Mouse (Mus musculus): ENCODE data around the gene Safb. TPM values are rescaled to one million over a fixed set of nuclear protein-coding genes. Genes with fewer than 3 reads are reported as not detected.

Safb gene
- polyA plus RNA-seq, 1 experiment from 2014 or later, result 119 TPM

DNA sequence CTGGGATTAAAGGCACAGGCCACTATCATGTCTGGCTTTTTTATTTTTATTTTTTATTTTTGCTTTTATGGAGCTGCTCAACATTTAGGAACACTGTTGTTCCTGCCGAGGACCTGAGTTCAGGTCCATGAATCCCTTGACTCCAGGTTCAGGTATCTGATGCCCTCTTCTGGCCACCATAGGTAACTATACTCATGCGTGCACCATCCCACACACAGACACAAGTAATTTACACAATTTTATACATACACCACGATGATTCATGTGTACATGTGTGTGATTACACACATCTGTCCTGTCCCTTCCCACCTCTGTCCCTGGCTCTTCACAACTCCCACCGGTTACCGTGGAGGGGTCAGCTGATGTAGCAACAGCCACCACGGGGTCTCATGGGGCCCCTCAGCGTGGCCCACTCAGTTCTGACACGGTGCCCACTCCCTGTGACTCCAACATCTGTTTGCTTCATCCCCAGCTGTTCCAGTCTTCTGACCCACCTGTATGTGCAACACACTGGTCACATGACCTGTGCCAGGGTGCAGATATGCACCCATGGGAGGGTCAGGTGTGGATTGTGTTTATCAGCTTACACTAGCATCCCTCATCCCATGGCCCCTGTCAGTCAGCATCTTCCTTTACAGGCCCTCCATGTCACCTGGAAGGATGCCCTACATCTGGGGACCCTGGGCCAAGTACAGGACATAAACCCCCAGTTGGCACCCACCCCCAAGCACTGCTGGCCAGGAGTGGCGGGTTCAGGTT lies 36.6 kb upstream of the Safb start:
- H3K4me3 ChIP-seq, result no peak overlapping the region
- WGBS, result 73% methylated on average over 9 of the region's 9 CpGs
- no peaks in the 10 kb centered on the region for H3K36me3 ChIP-seq
- H3K27ac ChIP-seq, result no peak overlapping the region
- H3K9me3 ChIP-seq, result no peaks in the 10 kb centered on the region
- DNase-seq (ENCODE audit: low spot score), result peak; percentile 2
- H3K4me1 ChIP-seq (replicated peaks), result peaks cover 60% of the 10 kb centered on the region
- H3K27me3 ChIP-seq (ENCODE audit: insufficient read depth, poor library complexity, severe bottlenecking), result no peaks in the 10 kb centered on the region

DNA sequence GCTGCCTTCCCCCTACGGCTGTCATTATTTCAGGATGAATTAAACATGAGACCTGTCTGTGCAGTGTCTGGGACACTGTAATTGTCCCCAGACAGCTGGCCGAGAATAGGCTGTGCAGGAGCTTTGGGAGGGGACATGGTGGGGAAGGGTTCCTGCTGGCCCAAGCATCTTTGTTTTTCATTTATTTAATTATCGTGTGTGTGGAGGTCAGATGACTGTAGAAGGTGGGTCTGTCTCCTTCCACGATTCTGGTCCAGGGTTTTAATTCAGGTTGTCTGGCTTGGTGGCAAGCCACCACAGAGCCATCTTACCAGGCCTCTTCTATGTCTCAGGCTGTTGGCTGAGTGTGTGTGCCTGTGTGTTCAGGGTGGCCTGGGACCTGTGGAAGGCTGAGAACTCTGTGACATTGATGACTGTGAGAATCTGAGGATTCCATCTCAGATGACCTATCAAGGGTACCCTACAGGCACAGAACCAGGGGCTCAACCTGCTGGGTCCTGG lies 36.0 kb upstream of the Safb start:
- 59% methylated on average over 4 of the region's 4 CpGs for WGBS
- DNase-seq (ENCODE audit: low spot score), result peak; percentile 6
- H3K4me3 ChIP-seq, result no peak overlapping the region
- peaks cover 55% of the 10 kb centered on the region for H3K4me1 ChIP-seq (replicated peaks)
- peak overlapping the region; percentile 40; the same call in 1 of the 2 replicates for H3K27ac ChIP-seq
- no peaks in the 10 kb centered on the region for H3K36me3 ChIP-seq
- H3K9me3 ChIP-seq, result no peaks in the 10 kb centered on the region
- H3K27me3 ChIP-seq (ENCODE audit: insufficient read depth, poor library complexity, severe bottlenecking), result no peaks in the 10 kb centered on the region

DNA sequence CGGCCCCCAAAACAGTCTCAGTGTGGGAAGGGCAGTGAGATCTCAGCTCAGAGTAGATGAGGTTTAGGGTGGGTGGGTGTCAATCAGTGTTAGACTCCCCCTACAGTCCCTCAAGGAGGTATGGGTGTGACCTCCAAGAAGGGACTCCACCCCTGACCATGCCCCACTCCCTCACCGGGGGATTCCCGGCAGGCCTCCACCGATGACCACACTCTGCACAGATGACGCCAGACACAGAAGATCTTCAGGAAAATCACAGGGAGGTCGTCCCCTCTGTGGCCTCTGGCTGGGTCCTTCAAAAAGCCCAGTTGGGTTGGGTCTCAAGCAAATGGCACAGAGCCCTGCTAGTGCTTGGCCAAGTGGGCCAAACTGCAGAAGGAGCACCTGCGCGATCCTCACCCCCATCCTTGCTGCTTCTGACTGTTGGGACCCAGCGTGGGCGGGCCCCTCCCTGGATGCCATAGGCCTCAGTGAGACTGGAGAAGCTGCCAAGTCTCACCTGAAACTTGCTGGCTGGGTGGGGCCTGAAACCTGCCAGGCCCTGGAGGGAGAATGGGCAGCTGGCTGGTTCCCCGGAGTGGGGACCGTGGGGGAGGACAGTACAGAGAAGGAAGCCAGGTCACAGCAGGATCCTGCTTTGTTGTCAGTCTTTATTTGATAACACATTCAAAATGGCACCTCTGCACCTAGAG lies 33.7 kb upstream of the Safb start:
- no peak for DNase-seq (ENCODE audit: low spot score)
- Histone ChIP-seq H3K9me3 (no peaks in the 10 kb centered on the region), H3K27me3 (ENCODE audit: insufficient read depth, poor library complexity, severe bottlenecking) (no peaks in the 10 kb centered on the region), H3K4me1 (replicated peaks) (peaks cover 51% of the 10 kb centered on the region), H3K4me3 (no peak overlapping the region), H3K36me3 (no peaks in the 10 kb centered on the region), H3K27ac (peak overlapping the region; percentile 74; the same call in 1 of the 2 replicates)
- WGBS, result 81% methylated on average over 12 of the region's 12 CpGs

DNA sequence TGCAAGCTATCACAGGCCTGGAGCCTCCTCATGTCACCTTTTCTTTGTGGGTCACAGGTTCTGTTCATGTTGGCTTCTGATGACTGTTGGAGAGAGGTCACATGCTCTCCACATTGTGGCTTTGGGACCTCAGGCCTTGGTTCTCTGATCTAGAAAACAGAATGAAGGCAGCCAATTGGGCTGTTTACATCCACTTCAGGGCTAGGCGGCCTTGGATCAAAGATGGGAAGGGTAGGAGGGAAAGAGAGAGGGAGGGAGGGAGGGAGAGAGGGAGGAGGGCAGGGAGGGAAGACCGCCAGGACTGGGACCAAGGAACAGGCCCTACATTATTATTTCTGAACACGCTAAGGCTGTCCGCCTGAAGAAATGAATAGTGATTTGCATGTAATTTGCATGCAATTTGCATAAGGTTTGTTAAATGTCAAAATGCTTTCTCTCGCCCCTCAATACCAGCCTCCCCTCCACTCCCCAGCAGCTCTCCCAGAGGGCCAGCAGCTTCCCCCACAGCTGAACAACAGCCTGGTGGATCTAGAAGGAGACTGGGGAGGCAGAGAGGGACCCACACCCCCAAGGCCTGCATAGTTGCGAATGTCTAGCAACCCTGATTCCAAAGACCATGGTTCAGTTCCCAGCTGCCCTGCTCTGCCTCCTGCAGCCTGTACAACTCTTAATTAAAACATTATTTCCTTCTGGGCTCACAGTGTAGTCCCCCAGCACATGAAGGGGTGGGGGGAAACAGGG lies 32.6 kb upstream of the Safb start:
- no peak overlapping the region for H3K4me3 ChIP-seq
- 57% methylated on average over 6 of the region's 6 CpGs for WGBS
- no peak for DNase-seq (ENCODE audit: low spot score)
- H3K9me3 ChIP-seq, result no peaks in the 10 kb centered on the region
- H3K36me3 ChIP-seq, result no peaks in the 10 kb centered on the region
- peaks cover 49% of the 10 kb centered on the region for H3K4me1 ChIP-seq (replicated peaks)
- no peaks in the 10 kb centered on the region for H3K27me3 ChIP-seq (ENCODE audit: insufficient read depth, poor library complexity, severe bottlenecking)
- peak overlapping the region; percentile 74; the same call in 1 of the 2 replicates for H3K27ac ChIP-seq

DNA sequence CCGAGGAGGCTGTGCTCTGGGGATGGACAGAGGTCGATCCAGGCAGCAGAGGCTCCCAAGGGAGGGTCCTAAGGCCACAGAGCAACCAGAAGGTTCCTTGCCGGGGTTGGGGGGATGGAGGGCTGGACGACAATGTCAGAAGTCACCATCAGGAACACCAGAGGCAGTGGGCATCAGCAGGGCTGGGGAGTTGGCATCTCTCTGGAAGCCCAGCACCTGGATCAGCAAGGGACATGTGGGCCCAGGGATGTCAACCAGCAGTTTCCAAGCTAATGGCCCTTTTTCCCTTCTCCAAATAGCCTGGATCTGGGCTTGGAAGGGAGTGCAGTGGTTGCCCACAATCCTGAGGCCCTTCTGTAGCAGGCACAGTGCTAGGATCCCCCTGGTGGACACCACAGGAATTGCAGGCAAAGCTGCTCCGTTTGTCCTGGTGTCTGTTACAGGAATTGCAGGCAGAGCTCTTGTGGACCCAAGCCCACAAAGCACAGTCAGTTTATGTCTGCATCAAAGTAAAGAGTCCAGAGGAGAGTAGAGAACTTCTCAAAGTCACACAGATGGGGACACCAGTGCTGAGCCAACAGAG lies 31.8 kb upstream of the Safb start:
- 59% methylated on average over 5 of the region's 5 CpGs for WGBS
- H3K36me3 ChIP-seq, result no peaks in the 10 kb centered on the region
- no peak overlapping the region for H3K4me3 ChIP-seq
- no peaks in the 10 kb centered on the region for H3K9me3 ChIP-seq
- peak; percentile 84 for DNase-seq (ENCODE audit: low spot score)
- peak overlapping the region; percentile 74; the same call in 1 of the 2 replicates for H3K27ac ChIP-seq
- H3K27me3 ChIP-seq (ENCODE audit: insufficient read depth, poor library complexity, severe bottlenecking), result no peaks in the 10 kb centered on the region
- H3K4me1 ChIP-seq (replicated peaks), result peaks cover 45% of the 10 kb centered on the region

DNA sequence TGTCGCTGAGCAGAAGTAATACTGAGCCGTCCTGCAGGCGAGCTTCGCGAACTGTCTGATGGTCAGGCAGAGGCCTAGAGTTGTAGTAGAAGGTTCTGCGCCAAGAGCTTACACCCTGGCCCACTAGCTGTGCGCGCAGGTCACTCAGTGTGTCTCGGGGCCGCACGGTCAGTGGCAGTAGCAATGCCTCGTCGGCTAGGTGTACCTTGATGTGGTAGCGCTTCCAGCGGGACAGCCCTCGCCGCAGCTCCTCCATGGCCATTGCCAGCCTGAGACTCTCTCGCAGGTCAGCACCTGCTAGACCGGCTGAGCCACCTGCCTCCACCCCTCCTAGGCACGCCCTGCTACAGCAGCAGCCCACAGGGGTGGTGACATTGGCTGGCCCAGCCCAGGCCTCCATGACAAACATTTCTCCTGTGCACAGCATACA lies 30.5 kb upstream of the Safb start, which contains the start of gene Gm20219:
Gm20219 (minus strand) TSS at position 266 of the 430 bp plus-strand sequence.
- H3K36me3 ChIP-seq, result no peaks in the 10 kb centered on the region
- H3K9me3 ChIP-seq, result no peaks in the 10 kb centered on the region
- DNase-seq (ENCODE audit: low spot score), result no peak
- H3K27me3 ChIP-seq (ENCODE audit: insufficient read depth, poor library complexity, severe bottlenecking), result no peaks in the 10 kb centered on the region
- H3K4me1 ChIP-seq (replicated peaks), result peaks cover 33% of the 10 kb centered on the region
- 74% methylated on average over 20 of the region's 20 CpGs for WGBS
- H3K4me3 ChIP-seq, result no peak within 1 kb of the TSS
- H3K27ac ChIP-seq, result no peak within 1 kb of the TSS

DNA sequence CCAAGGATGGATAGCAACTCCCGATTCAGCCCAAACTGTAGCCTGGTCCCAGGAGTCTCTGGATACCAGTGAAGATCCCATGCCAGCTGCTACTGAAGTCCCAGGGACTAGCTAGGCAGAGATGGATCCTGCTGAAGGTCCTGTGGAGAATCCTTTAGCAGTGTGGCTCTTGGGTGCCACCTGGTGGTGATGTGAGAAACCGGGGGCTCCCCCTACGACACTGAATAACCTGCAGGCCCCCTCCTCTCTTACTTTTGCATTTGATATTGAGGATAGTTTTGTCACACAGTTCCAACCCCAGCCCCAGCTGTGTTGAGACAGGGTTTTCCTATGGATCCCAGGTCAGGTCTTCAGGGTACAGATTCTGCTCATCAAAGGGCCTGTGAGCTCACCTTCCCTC lies 26.2 kb upstream of the Safb start:
- Histone ChIP-seq H3K4me3 (no peak overlapping the region), H3K4me1 (replicated peaks) (0 out of 2 replicates have a peak, but pooled peaks cover 4% of the 10 kb centered on the region), H3K27ac (no peak overlapping the region), H3K36me3 (peaks cover 33% of the 10 kb centered on the region), H3K27me3 (ENCODE audit: insufficient read depth, poor library complexity, severe bottlenecking) (no peaks in the 10 kb centered on the region), H3K9me3 (no peaks in the 10 kb centered on the region)
- DNase-seq (ENCODE audit: low spot score), result peak; percentile 68
- 26% methylated on average over 3 of the region's 3 CpGs for WGBS

DNA sequence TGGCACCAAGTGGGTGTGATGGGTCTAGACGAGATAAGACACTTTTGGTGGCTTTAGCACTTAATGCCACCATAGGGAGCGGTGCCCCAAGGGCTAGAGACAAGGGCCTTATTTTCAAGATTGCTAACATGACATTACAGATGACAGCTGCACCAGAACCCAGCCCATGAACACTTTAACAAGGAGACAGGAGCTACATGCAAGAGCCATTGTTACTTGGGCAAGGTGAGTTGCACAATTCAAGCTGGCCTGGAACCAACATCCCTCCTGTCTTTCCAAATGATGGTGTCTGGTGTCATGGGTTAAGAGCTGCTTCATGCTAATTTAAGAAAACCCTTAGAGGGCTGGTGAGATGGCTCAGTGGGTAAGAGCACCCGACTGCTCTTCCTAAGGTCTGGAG lies 25.2 kb upstream of the Safb start:
- no peaks in the 10 kb centered on the region for H3K27me3 ChIP-seq (ENCODE audit: insufficient read depth, poor library complexity, severe bottlenecking)
- peaks cover 42% of the 10 kb centered on the region for H3K36me3 ChIP-seq
- H3K4me3 ChIP-seq, result no peak overlapping the region
- H3K9me3 ChIP-seq, result no peaks in the 10 kb centered on the region
- 79% methylated on average over 3 of the region's 3 CpGs for WGBS
- H3K27ac ChIP-seq, result no peak overlapping the region
- 0 out of 2 replicates have a peak, but pooled peaks cover 1% of the 10 kb centered on the region for H3K4me1 ChIP-seq (replicated peaks)
- no peak for DNase-seq (ENCODE audit: low spot score)

DNA sequence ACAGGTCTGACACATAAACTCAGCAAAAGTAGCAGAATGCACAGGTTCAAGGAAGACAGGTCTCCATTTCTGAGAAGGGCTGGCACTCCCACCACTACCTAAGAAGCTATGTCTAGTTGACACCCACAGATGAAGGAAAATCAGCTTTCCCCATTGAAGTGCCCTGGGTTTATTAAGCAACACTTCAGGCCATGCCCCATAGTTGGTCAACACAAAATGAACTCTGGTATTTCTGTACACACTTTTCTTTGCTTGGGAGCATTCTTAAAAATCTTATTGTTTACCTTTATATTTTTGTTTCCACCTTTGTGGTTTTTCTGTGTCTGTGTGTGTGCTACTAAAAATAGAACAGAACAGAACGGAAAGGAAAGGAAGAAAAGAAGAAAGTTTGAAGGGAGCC lies 24.5 kb upstream of the Safb start:
- no peaks in the 10 kb centered on the region for H3K4me1 ChIP-seq (replicated peaks)
- WGBS, result 83% methylated on average over 1 of the region's 1 CpGs
- no peaks in the 10 kb centered on the region for H3K27me3 ChIP-seq (ENCODE audit: insufficient read depth, poor library complexity, severe bottlenecking)
- DNase-seq (ENCODE audit: low spot score), result no peak
- no peak overlapping the region for H3K27ac ChIP-seq
- peaks cover 49% of the 10 kb centered on the region for H3K36me3 ChIP-seq
- H3K4me3 ChIP-seq, result no peak overlapping the region
- no peaks in the 10 kb centered on the region for H3K9me3 ChIP-seq

DNA sequence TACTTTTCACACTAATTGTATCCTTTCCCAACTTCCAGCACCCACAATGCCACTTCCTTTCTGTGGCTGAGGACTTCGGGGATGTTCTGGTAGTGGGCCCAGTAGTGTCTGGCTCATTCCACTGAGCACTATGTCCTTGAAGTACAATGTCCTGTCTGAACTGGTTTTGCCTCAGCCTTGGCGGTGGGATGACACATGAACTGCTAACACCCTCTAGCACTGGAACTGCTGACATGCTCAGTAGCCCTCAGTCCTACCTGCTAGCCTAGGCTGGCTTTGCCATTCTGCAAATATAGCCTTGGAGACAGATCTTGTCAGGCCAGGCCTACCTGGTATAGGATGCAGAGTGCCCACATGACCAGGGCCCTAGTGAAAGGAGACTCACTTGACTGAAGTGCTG lies 22.8 kb upstream of the Safb start:
- Histone ChIP-seq H3K27ac (no peak overlapping the region), H3K36me3 (peaks cover 67% of the 10 kb centered on the region), H3K4me1 (replicated peaks) (0 out of 2 replicates have a peak, but pooled peaks cover 2% of the 10 kb centered on the region), H3K4me3 (no peak overlapping the region), H3K9me3 (no peaks in the 10 kb centered on the region), H3K27me3 (ENCODE audit: insufficient read depth, poor library complexity, severe bottlenecking) (no peaks in the 10 kb centered on the region)
- WGBS, result 93% methylated on average over 2 of the region's 2 CpGs
- no peak for DNase-seq (ENCODE audit: low spot score)

DNA sequence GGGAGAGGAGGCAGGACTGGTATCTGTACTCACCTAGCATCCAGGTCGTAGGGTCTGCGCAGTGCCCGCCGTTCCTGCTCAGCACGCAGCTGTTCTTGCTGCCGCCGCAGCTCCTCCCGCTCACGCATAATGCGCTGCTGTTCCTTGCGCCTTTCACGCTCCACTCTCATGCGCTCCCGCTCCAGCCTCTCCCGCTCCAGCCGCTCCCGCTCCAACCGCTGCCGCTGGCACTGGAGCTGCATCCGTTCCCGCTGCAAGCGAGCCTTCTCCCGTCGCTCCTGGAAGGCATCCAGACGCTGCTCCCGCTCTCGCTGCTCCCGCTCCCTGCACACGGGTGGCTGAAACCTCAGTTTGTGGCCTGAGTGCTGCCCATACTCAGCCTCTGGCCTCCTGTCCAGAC lies 18.3 kb upstream of the Safb start:
- H3K4me3 ChIP-seq, result no peak overlapping the region
- 95% methylated on average over 29 of the region's 29 CpGs for WGBS
- DNase-seq (ENCODE audit: low spot score), result no peak
- H3K27ac ChIP-seq, result no peak overlapping the region
- H3K36me3 ChIP-seq, result peaks cover 100% of the 10 kb centered on the region
- H3K27me3 ChIP-seq (ENCODE audit: insufficient read depth, poor library complexity, severe bottlenecking), result no peaks in the 10 kb centered on the region
- H3K9me3 ChIP-seq, result no peaks in the 10 kb centered on the region
- H3K4me1 ChIP-seq (replicated peaks), result 0 out of 2 replicates have a peak, but pooled peaks cover 2% of the 10 kb centered on the region

DNA sequence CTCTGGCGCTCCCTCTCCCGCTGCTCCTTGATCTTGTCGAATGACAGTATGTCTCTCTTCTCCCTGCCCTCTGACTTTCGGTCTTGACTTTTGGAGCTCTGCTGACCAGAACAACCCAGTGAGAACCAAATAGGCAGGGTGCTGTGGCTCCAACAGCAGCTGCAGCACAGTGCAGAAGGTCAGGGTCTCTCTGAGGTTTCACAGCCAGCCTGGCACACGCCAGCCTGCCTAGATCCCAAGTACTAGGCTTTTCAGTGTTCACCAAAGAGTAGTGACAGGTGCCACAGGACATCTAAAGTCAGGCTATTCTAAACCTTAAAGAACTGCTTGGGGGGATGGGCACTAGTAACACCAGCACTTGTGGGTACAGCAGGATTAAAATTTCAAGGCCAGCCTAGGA lies 17.7 kb upstream of the Safb start:
- Histone ChIP-seq H3K4me1 (replicated peaks) (0 out of 2 replicates have a peak, but pooled peaks cover 2% of the 10 kb centered on the region), H3K36me3 (peaks cover 100% of the 10 kb centered on the region), H3K27ac (no peak overlapping the region), H3K4me3 (no peak overlapping the region), H3K27me3 (ENCODE audit: insufficient read depth, poor library complexity, severe bottlenecking) (no peaks in the 10 kb centered on the region), H3K9me3 (no peaks in the 10 kb centered on the region)
- no peak for DNase-seq (ENCODE audit: low spot score)
- WGBS, result 90% methylated on average over 5 of the region's 5 CpGs

All from hindbrain, embryonic 10.5 days (tissue).